ENCODE assay signal across 25 mouse cellular contexts in the genomic region with DNA sequence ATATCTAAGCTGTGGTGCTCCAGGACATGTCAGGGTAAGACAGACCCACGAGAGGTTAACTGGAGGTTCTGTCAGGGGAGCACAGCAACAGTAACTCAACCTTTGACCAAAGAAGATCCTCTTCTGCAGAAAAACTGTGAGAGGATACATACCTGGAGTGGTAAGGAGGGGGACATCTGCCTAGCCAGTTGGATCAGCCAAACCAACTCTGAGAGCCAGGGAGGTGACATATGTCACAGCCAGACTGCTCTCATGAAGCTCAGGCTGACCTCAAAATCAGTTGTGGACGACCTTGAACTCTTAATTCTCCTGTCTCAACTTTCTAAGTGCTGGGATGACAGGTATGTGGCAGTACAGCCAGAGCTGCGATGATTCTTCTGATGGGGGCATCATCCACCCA.
DNase-seq lines count a peak whose midpoint lies in the region; ATAC-seq and TF ChIP-seq lines count a peak whose summit lies in the region.
"Had no signal": no experiment of that assay in that cellular context is flagged by ENCODE, and none has a peak within 500 bp of the region (broad histone marks: within the 10 kb centered on the region; RNA-seq: fewer than 3 reads in every experiment).

No protein-coding gene starts in this region.

- H3K9me3 ChIP-seq in liver, postnatal 0 days (ENCODE audit: low read length), result no peaks in the 10 kb centered on the region
- H3K9me3 ChIP-seq: embryonic facial prominence, embryonic 12.5 days; hindbrain, embryonic 10.5 days; limb, embryonic 10.5 days; liver, embryonic 13.5 days; midbrain, embryonic 13.5 days had no signal

- no peak overlapping the region for H3K4me2 ChIP-seq in liver, postnatal 0 days (ENCODE audit: low read depth, low read length)
- H3K4me2 ChIP-seq: embryonic facial prominence, embryonic 12.5 days; heart, embryonic 11.5 days; liver, embryonic 13.5 days; lung, embryonic 14.5 days; midbrain, embryonic 13.5 days had no signal

- H3K36me3 ChIP-seq in liver, postnatal 0 days (replicated peaks; ENCODE audit: insufficient read depth, low read length), result peaks cover 12% of the 10 kb centered on the region
- H3K36me3 ChIP-seq: embryonic facial prominence, embryonic 12.5 days; limb, embryonic 10.5 days had no signal

- no peak for DNase-seq in cerebellum, adult 8-10 months
- no peak for DNase-seq in layer of hippocampus, adult 2 months (ENCODE audit: low spot score in 2 of 2)
- DNase-seq in layer of hippocampus, postnatal 36 days, result no peak
- peak; percentile 42 to 62 for DNase-seq in cerebellum, adult 2 months
- no peak for DNase-seq in liver, postnatal 0 days
- no peak for DNase-seq in frontal cortex, postnatal 10 days (ENCODE audit: low spot score in 2 of 2)
- DNase-seq: adrenal gland, adult 8-10 months; forebrain, postnatal 0 days; heart, postnatal 10 days; kidney, postnatal 4 days; layer of hippocampus, adult 9-11 months; liver, embryonic 13.5 days; lung, embryonic 14.5 days; lung, postnatal 36 days; thymus, postnatal 25 days had no signal

- no peak for TF ChIP-seq CTCF in layer of hippocampus, adult 2 months (conservative IDR thresholded peaks at IDR 0.05)
- no peak for TF ChIP-seq CTCF in cerebellum, adult 2 months (IDR thresholded peaks at IDR 0.05; ENCODE audit: borderline replicate concordance, insufficient read depth, low read depth, low read length)
- TF ChIP-seq CTCF in liver, postnatal 0 days (IDR thresholded peaks at IDR 0.05; ENCODE audit: low read depth), result no peak

- peaks cover 12% of the 10 kb centered on the region for H3K4me1 ChIP-seq in cerebellum, adult 2 months (ENCODE audit: control insufficient read depth, insufficient read depth, low read length)
- peaks cover 48% of the 10 kb centered on the region for H3K4me1 ChIP-seq in liver, postnatal 0 days (ENCODE audit: insufficient read depth)

- peak; percentile 69; the same call in 1 of the 2 replicates for ATAC-seq in cerebellum, adult (ENCODE audit: insufficient number of reproducible peaks, low FRiP score, low TSS enrichment)
- no peak for ATAC-seq in liver, postnatal 0 days
- ATAC-seq: activated CD4-positive, CD25-positive, alpha-beta regulatory T cell, adult 4 months; forebrain, postnatal 0 days; hindbrain, postnatal 0 days; intestine, embryonic 16.5 days; midbrain, embryonic 13.5 days had no signal

- H3K27me3 ChIP-seq in cerebellum, adult 2 months (ENCODE audit: control insufficient read depth, insufficient read depth, low read length), result no peaks in the 10 kb centered on the region
- H3K27me3 ChIP-seq in liver, postnatal 0 days (ENCODE audit: insufficient read depth, low read length), result no peaks in the 10 kb centered on the region
- H3K27me3 ChIP-seq: embryonic facial prominence, embryonic 12.5 days; liver, embryonic 13.5 days; megakaryocyte, embryonic 14.5 days; midbrain, embryonic 13.5 days had no signal

- WGBS in cerebellum, adult 2 months, result 46% methylated on average over 3 of the region's 3 CpGs
- 78% methylated on average over 3 of the region's 3 CpGs for WGBS in liver, postnatal 0 days (ENCODE audit: insufficient replicate concordance)

- TF ChIP-seq POLR2A in cerebellum, adult 2 months (IDR thresholded peaks at IDR 0.05; ENCODE audit: borderline replicate concordance, insufficient read depth, low read length), result no peak

- peak overlapping the region; percentile 78; the same call in 1 of the 2 replicates for H3K27ac ChIP-seq in layer of hippocampus, adult 2 months
- H3K27ac ChIP-seq in cerebellum, adult 2 months (ENCODE audit: insufficient read depth, low read length), result no peak overlapping the region
- peak overlapping the region; percentile 22; the same call in 1 of the 2 replicates for H3K27ac ChIP-seq in liver, postnatal 0 days (ENCODE audit: low read depth)
- H3K27ac ChIP-seq: embryonic facial prominence, embryonic 12.5 days; hindbrain, embryonic 10.5 days; hindbrain, postnatal 0 days; limb, embryonic 10.5 days; liver, embryonic 13.5 days; midbrain, embryonic 13.5 days had no signal

- H3K9ac ChIP-seq in liver, postnatal 0 days (replicated peaks), result no peak overlapping the region
- H3K9ac ChIP-seq: embryonic facial prominence, embryonic 12.5 days; forebrain, postnatal 0 days; liver, embryonic 13.5 days; lung, embryonic 14.5 days; midbrain, embryonic 13.5 days had no signal

- H3K4me3 ChIP-seq in layer of hippocampus, adult 2 months, result no peak overlapping the region
- H3K4me3 ChIP-seq in cerebellum, adult 2 months (replicated peaks; ENCODE audit: insufficient read depth, low read depth, low read length), result no peak overlapping the region
- H3K4me3 ChIP-seq in liver, postnatal 0 days (ENCODE audit: low read depth, low read length), result no peak overlapping the region
- H3K4me3 ChIP-seq: embryonic facial prominence, embryonic 12.5 days; hindbrain, embryonic 10.5 days; limb, embryonic 10.5 days; liver, embryonic 13.5 days; midbrain, embryonic 13.5 days had no signal

- no peak for TF ChIP-seq EP300 in liver, postnatal 0 days (IDR thresholded peaks at IDR 0.05; ENCODE audit: low read depth)

Comparison
In these comparisons a context has a peak if more than half of its experiments do, and no peak if none do; other contexts are left out.
1. DNase-seq: peak in cerebellum, adult 2 months (2 of 2); none in cerebellum, adult 8-10 months (single experiment), layer of hippocampus, adult 2 months (0 of 2), layer of hippocampus, postnatal 36 days (0 of 2), liver, postnatal 0 days (single experiment) and frontal cortex, postnatal 10 days (0 of 2).